Mouse (Mus musculus): ENCODE results near the gene Gng5.

Gng5 gene

DNA sequence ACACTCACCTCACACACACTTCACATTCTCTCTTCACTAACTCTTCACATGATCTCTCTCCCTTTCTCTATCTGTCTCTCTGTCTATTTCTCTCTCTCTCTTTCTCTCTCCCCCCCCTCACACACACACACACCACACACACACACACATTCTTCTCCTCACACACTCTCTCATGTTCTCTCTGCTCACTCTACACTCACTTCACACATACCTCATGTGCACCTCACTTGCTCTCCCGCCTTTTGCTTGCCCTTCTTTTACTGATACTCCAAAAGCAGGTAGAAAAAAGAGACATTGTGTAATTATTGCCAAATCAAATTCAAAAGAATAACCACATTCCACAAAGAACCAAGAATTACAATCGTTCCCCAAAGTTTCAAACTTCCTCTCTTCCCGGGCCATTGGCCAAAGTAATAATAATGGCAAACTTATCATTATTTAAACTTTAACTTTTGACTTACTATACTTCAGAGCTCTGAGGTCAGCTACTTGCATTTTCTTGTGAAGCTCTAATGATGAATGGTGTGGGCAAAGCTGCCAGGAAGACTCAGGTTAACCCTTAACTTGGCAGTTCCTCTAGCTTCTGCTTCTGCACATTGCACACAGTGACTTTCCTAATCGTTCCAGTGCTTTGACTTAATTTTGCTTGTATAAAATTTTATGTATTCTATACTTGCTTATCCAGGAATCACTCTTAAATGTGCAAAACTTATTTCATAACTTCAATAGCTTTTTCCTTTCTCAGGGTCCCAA is 41.1 kb downstream of the Gng5 start:
- no peak for DNase-seq (ENCODE audit: low spot score in 2 of 2)

DNA sequence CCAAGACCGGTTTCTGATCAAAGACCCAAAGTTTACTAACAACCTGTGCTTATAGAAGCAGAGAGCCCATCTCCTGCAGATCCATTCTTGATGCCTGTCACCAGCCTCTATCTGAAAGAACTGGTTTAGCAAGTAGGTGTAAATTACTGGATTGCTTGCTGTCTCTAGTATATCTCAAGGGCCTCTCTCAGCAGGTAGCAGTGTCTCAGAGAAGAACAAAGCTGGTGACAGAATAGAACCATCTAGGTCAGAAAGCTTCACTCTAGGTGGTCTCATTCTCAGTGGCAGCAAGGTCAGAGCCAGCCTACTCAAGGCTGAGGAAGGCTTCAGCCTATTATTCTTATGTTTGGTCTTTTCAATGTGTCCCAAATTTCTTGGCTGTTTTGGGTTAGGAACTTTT is 44.0 kb downstream of the Gng5 start:
- DNase-seq (ENCODE audit: low spot score in 2 of 2): no peak

DNA sequence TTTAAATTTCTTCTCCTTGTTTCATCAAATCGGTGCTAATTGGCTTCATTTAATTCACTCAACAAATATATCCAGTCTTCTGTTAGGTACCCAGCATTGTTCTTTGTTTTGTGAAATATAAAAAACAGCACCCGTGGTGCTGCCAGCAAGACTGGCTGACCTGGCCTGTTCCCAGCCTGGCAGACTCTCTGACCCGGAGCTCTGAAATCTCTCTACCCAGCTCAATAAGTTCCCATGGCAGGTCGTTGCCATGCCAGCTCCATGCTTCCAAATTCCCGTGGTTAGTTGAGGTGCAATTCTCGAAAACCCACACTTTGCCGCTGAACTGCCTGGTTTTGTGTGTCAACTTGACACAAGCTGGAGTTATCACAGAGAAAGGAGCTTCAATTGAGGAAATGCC is 55.2 kb downstream of the Gng5 start:
- no peak for DNase-seq (ENCODE audit: low spot score in 2 of 2)
